Mouse (Mus musculus): ENCODE measurements around the gene Slc6a18. TPM values are rescaled to one million over a fixed set of nuclear protein-coding genes. Genes with fewer than 3 reads are reported as not detected.
"Not testable (repeated sequence)": the region's sequence is repeated elsewhere in the genome, so short reads cannot be mapped to it uniquely, and the experiment has no call there.

Slc6a18 gene
- polyA plus RNA-seq, 1 experiment from 2014 or later: not detected

GRCm38 (mm10) chr13:73703486-73703885 is 25.7 kb upstream of the Slc6a18 start:
- WGBS: 89% methylated on average over 4 of the region's 4 CpGs
- not testable (repeated sequence) for H3K4me3 ChIP-seq (replicated peaks); H3K36me3 ChIP-seq; H3K27ac ChIP-seq (replicated peaks); H3K4me2 ChIP-seq; H3K9ac ChIP-seq (replicated peaks); H3K9me3 ChIP-seq (replicated peaks); ATAC-seq (ENCODE audit: low FRiP score); H3K27me3 ChIP-seq (replicated peaks); H3K4me1 ChIP-seq

- H3K27ac ChIP-seq (replicated peaks): no peak overlapping the region
- ATAC-seq (ENCODE audit: low FRiP score): no peak
- 91% methylated on average over 4 of the region's 4 CpGs for WGBS
- no peaks in the 10 kb centered on the region for H3K9me3 ChIP-seq (replicated peaks)
- no peak overlapping the region for H3K4me3 ChIP-seq (replicated peaks)
- no peak overlapping the region for H3K4me2 ChIP-seq
- H3K9ac ChIP-seq (replicated peaks): no peak overlapping the region
- H3K27me3 ChIP-seq (replicated peaks): no peaks in the 10 kb centered on the region
- no peaks in the 10 kb centered on the region for H3K4me1 ChIP-seq
- H3K36me3 ChIP-seq: no peaks in the 10 kb centered on the region
These were observed 25.0 kb upstream of the Slc6a18 start for GRCm38 (mm10) chr13:73702776-73703175.

- no peaks in the 10 kb centered on the region for H3K27me3 ChIP-seq (replicated peaks)
- no peak overlapping the region for H3K4me3 ChIP-seq (replicated peaks)
- H3K9ac ChIP-seq (replicated peaks): no peak overlapping the region
- no peaks in the 10 kb centered on the region for H3K9me3 ChIP-seq (replicated peaks)
- WGBS: 81% methylated on average over 9 of the region's 9 CpGs
- H3K27ac ChIP-seq (replicated peaks): no peak overlapping the region
- H3K4me2 ChIP-seq: no peak overlapping the region
- ATAC-seq (ENCODE audit: low FRiP score): no peak
- H3K36me3 ChIP-seq: no peaks in the 10 kb centered on the region
- no peaks in the 10 kb centered on the region for H3K4me1 ChIP-seq
These were observed 23.5 kb upstream of the Slc6a18 start for GRCm38 (mm10) chr13:73701161-73701883.

- no peak overlapping the region for H3K4me2 ChIP-seq
- H3K36me3 ChIP-seq: no peaks in the 10 kb centered on the region
- ATAC-seq (ENCODE audit: low FRiP score): no peak
- H3K9ac ChIP-seq (replicated peaks): no peak overlapping the region
- 93% methylated on average over 12 of the region's 12 CpGs for WGBS
- no peak overlapping the region for H3K4me3 ChIP-seq (replicated peaks)
- H3K27ac ChIP-seq (replicated peaks): no peak overlapping the region
- no peaks in the 10 kb centered on the region for H3K9me3 ChIP-seq (replicated peaks)
- H3K4me1 ChIP-seq: no peaks in the 10 kb centered on the region
- H3K27me3 ChIP-seq (replicated peaks): no peaks in the 10 kb centered on the region
These were observed 22.7 kb upstream of the Slc6a18 start for GRCm38 (mm10) chr13:73700554-73700953.

GRCm38 (mm10) chr13:73699714-73700113 is 21.9 kb upstream of the Slc6a18 start:
- H3K4me3 ChIP-seq (replicated peaks): no peak overlapping the region
- no peaks in the 10 kb centered on the region for H3K27me3 ChIP-seq (replicated peaks)
- H3K4me2 ChIP-seq: no peak overlapping the region
- no peak overlapping the region for H3K27ac ChIP-seq (replicated peaks)
- no peaks in the 10 kb centered on the region for H3K9me3 ChIP-seq (replicated peaks)
- no peak overlapping the region for H3K9ac ChIP-seq (replicated peaks)
- WGBS: 90% methylated on average over 6 of the region's 6 CpGs
- H3K36me3 ChIP-seq: no peaks in the 10 kb centered on the region
- no peak for ATAC-seq (ENCODE audit: low FRiP score)
- H3K4me1 ChIP-seq: no peaks in the 10 kb centered on the region

GRCm38 (mm10) chr13:73696529-73696928 is 18.7 kb upstream of the Slc6a18 start:
- Histone ChIP-seq H3K4me1 (no peaks in the 10 kb centered on the region), H3K27me3 (replicated peaks) (no peaks in the 10 kb centered on the region), H3K27ac (replicated peaks) (no peak overlapping the region), H3K36me3 (no peaks in the 10 kb centered on the region), H3K4me3 (replicated peaks) (no peak overlapping the region), H3K9ac (replicated peaks) (no peak overlapping the region), H3K4me2 (no peak overlapping the region), H3K9me3 (replicated peaks) (no peaks in the 10 kb centered on the region)
- no peak for ATAC-seq (ENCODE audit: low FRiP score)
- WGBS: 84% methylated on average over 3 of the region's 3 CpGs

- Histone ChIP-seq H3K36me3 (no peaks in the 10 kb centered on the region), H3K27ac (replicated peaks) (no peak overlapping the region), H3K9me3 (replicated peaks) (no peaks in the 10 kb centered on the region), H3K9ac (replicated peaks) (no peak overlapping the region), H3K27me3 (replicated peaks) (no peaks in the 10 kb centered on the region), H3K4me2 (no peak overlapping the region), H3K4me3 (replicated peaks) (no peak overlapping the region), H3K4me1 (no peaks in the 10 kb centered on the region)
- 90% methylated on average over 1 of the region's 1 CpGs for WGBS
- no peak for ATAC-seq (ENCODE audit: low FRiP score)
These were observed 17.1 kb upstream of the Slc6a18 start for GRCm38 (mm10) chr13:73694972-73695371.

GRCm38 (mm10) chr13:73693333-73693732 is 15.5 kb upstream of the Slc6a18 start:
- 78% methylated on average over 2 of the region's 2 CpGs for WGBS
- Histone ChIP-seq H3K4me1 (no peaks in the 10 kb centered on the region), H3K9me3 (replicated peaks) (no peaks in the 10 kb centered on the region), H3K4me2 (no peak overlapping the region), H3K27me3 (replicated peaks) (no peaks in the 10 kb centered on the region), H3K9ac (replicated peaks) (no peak overlapping the region), H3K36me3 (no peaks in the 10 kb centered on the region), H3K27ac (replicated peaks) (no peak overlapping the region), H3K4me3 (replicated peaks) (no peak overlapping the region)
- ATAC-seq (ENCODE audit: low FRiP score): no peak

- WGBS: 30% methylated on average over 10 of the region's 10 CpGs
- Histone ChIP-seq H3K27me3 (replicated peaks) (no peaks in the 10 kb centered on the region), H3K4me3 (replicated peaks) (no peak overlapping the region), H3K9me3 (replicated peaks) (no peaks in the 10 kb centered on the region), H3K4me2 (no peak overlapping the region), H3K9ac (replicated peaks) (no peak overlapping the region), H3K36me3 (no peaks in the 10 kb centered on the region), H3K4me1 (no peaks in the 10 kb centered on the region), H3K27ac (replicated peaks) (no peak overlapping the region)
- no peak; the same call in 1 of the 2 replicates for ATAC-seq (ENCODE audit: low FRiP score)
These were observed 14.5 kb upstream of the Slc6a18 start for GRCm38 (mm10) chr13:73692249-73692868.

GRCm38 (mm10) chr13:73688934-73689333 is 11.1 kb upstream of the Slc6a18 start:
- no peak overlapping the region for H3K27ac ChIP-seq (replicated peaks)
- 84% methylated on average over 4 of the region's 4 CpGs for WGBS
- H3K4me1 ChIP-seq: no peaks in the 10 kb centered on the region
- ATAC-seq (ENCODE audit: low FRiP score): no peak
- no peak overlapping the region for H3K4me3 ChIP-seq (replicated peaks)
- no peaks in the 10 kb centered on the region for H3K9me3 ChIP-seq (replicated peaks)
- H3K27me3 ChIP-seq (replicated peaks): no peaks in the 10 kb centered on the region
- H3K9ac ChIP-seq (replicated peaks): no peak overlapping the region
- no peak overlapping the region for H3K4me2 ChIP-seq
- no peaks in the 10 kb centered on the region for H3K36me3 ChIP-seq

GRCm38 (mm10) chr13:73687601-73688000 is 9.8 kb upstream of the Slc6a18 start:
- Histone ChIP-seq H3K27me3 (replicated peaks) (no peaks in the 10 kb centered on the region), H3K36me3 (no peaks in the 10 kb centered on the region), H3K9ac (replicated peaks) (no peak overlapping the region), H3K4me3 (replicated peaks) (no peak overlapping the region), H3K4me2 (no peak overlapping the region), H3K4me1 (no peaks in the 10 kb centered on the region), H3K9me3 (replicated peaks) (no peaks in the 10 kb centered on the region), H3K27ac (replicated peaks) (no peak overlapping the region)
- WGBS: 72% methylated on average over 3 of the region's 3 CpGs
- ATAC-seq (ENCODE audit: low FRiP score): no peak

GRCm38 (mm10) chr13:73685502-73685901 is 7.7 kb upstream of the Slc6a18 start:
- H3K4me2 ChIP-seq: no peak overlapping the region
- H3K9ac ChIP-seq (replicated peaks): no peak overlapping the region
- H3K4me3 ChIP-seq (replicated peaks): no peak overlapping the region
- no peaks in the 10 kb centered on the region for H3K4me1 ChIP-seq
- no peaks in the 10 kb centered on the region for H3K9me3 ChIP-seq (replicated peaks)
- H3K36me3 ChIP-seq: no peaks in the 10 kb centered on the region
- WGBS: 87% methylated on average over 6 of the region's 6 CpGs
- no peak for ATAC-seq (ENCODE audit: low FRiP score)
- no peaks in the 10 kb centered on the region for H3K27me3 ChIP-seq (replicated peaks)
- H3K27ac ChIP-seq (replicated peaks): no peak overlapping the region

Data from neural tube, embryonic 15.5 days (tissue).